Mouse (Mus musculus) bone marrow, adult 2 months (tissue): ENCODE results near the gene Plekhg1.

Experiments used
- CTCF ChIP-seq: fragments of 200-500 bp; IDR thresholded peaks from 2 replicates; pipeline ENCODE4 v1.5.1; 2011; ENCODE audit warnings: low read length, control low read depth; ENCODE audit not compliant: control insufficient read depth, insufficient read depth
- POLR2A ChIP-seq: fragments of 200-500 bp; IDR thresholded peaks from 2 replicates; pipeline ENCODE4 v1.6.1; 2011; ENCODE audit warnings: low read depth, mild to moderate bottlenecking, control low read depth, low read length, borderline replicate concordance; ENCODE audit not compliant: control insufficient read depth

- TF ChIP-seq CTCF = no peak
- TF ChIP-seq POLR2A = no peak
Measured at GRCm38 (mm10) chr10:3700225-3701073, 39.7 kb upstream of the Plekhg1 start.
